Mouse (Mus musculus): ENCODE results near the gene Tpp1. TPM values are rescaled to one million over a fixed set of nuclear protein-coding genes. Genes with fewer than 3 reads are reported as not detected.

The Tpp1 gene
- total and polyA plus RNA-seq, 3 experiments: 19.1 to 49.1 (median 29.9) TPM

DNA sequence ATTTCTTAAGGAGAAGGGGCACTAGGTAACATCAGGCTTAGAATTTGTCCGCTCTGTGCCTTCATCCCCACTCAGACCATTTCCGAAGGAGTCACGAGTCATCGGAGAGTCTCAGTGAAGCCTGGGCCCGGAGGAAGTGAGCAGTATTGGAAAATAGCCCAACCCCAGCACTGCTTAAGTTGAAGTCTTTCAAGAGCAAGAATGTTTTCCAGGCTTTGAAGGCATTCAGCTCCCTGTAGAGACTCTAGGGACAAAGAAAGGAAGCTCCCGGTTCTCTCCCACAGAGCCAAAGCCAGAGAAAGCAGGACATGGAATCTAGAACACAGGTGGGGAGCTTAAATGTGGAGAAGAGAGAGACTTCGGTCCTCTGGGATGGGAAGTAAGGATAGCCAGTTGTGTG, 41.7 kb upstream of the Tpp1 start:
- no peaks in the 10 kb centered on the region for H3K79me2 ChIP-seq (replicated peaks; ENCODE audit: control insufficient read depth, extremely low read depth, insufficient read depth, poor library complexity, severe bottlenecking)
- dilution Hi-C loops (cut with MboI; ENCODE audit: extremely low pct_ligation_motif_present, extremely low pct_unique_long_range_greater_than_20kb, low sequenced_read_pairs): no loop called here
- H3K27ac ChIP-seq (ENCODE audit: insufficient read depth, low read depth): no peak overlapping the region
- H3K4me3 ChIP-seq (replicated peaks in 1 of 3; ENCODE audit: low read depth in 2 of 3, low read length in 2 of 3, poor library complexity in 1 of 3): no peak overlapping the region
- H3K9me3 ChIP-seq (replicated peaks; ENCODE audit: low read length): no peaks in the 10 kb centered on the region
- in situ Hi-C loops (cut with MboI; ENCODE audit: low pct_ligation_motif_present, low pct_unique_long_range_greater_than_20kb, low sequenced_read_pairs): no loop called here
- H3K27me3 ChIP-seq (replicated peaks): no peaks in the 10 kb centered on the region
- no peak for TF ChIP-seq POLR2A (IDR thresholded peaks at IDR 0.05; ENCODE audit: low read depth, low read length)
- TF ChIP-seq MAFK (IDR thresholded peaks at IDR 0.05; ENCODE audit: insufficient replicate concordance, low read length): no peak
- TF ChIP-seq POLR2AphosphoS2 (IDR thresholded peaks at IDR 0.05; ENCODE audit: low read depth, low read length): no peak
- no peak for TF ChIP-seq UBTF (IDR thresholded peaks at IDR 0.05; ENCODE audit: low read depth, low read length)
- TF ChIP-seq MAZ (IDR thresholded peaks at IDR 0.05; ENCODE audit: low read depth, low read length): no peak
- no peak for TF ChIP-seq TBP (conservative IDR thresholded peaks at IDR 0.05; ENCODE audit: low read depth, low read length)
- TF ChIP-seq MYC (IDR thresholded peaks at IDR 0.05; ENCODE audit: low read depth, low read length): no peak
- no peak for TF ChIP-seq ETS1 (conservative IDR thresholded peaks at IDR 0.05; ENCODE audit: low read depth, low read length)
- TF ChIP-seq MXI1 (IDR thresholded peaks at IDR 0.05; ENCODE audit: low read depth, low read length): no peak
- TF ChIP-seq NRF1 (IDR thresholded peaks at IDR 0.05; ENCODE audit: low read depth, low read length): no peak
- no peak for TF ChIP-seq CTCF (conservative IDR thresholded peaks at IDR 0.05 in 1 of 2, IDR thresholded peaks at IDR 0.05 in 1 of 2; ENCODE audit: low read depth in 2 of 2, low read length in 2 of 2)
- TF ChIP-seq ZMIZ1 (IDR thresholded peaks at IDR 0.05; ENCODE audit: low read depth, low read length): no peak
- no peak for TF ChIP-seq MEF2A (IDR thresholded peaks at IDR 0.05; ENCODE audit: borderline replicate concordance, low read depth, low read length)
- H3K4me1 ChIP-seq (ENCODE audit: control insufficient read depth in 1 of 2, insufficient read depth in 2 of 2): no peaks in the 10 kb centered on the region
- H3K4me2 ChIP-seq (ENCODE audit: insufficient read depth, low read depth, poor library complexity, severe bottlenecking): no peak overlapping the region
- H3K9ac ChIP-seq (ENCODE audit: insufficient read depth, low read depth): no peak overlapping the region
- no peak for DNase-seq (ENCODE audit: extremely low read depth)
- H3K36me3 ChIP-seq (replicated peaks in 1 of 2; ENCODE audit: control insufficient read depth in 1 of 2, insufficient read depth in 1 of 2, low read length in 1 of 2): no peaks in the 10 kb centered on the region

DNA sequence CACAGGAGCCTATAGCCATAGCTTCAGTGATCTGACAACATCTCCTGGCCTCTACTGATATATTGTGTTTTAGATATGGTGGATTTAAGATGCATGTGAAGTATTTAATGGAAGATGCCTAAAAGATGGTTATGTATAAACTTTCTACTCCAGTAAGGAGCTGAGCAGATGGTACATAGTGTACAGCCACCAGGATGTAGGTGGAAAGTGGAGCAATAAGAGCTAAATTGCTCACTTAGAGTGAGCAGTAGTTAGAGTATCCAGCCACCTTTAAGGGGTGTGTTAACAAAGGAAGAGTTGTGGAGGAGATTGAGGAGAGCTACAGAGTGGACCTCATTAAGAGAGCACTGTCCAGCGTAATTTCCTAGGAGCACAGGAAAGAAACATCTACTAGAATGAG, 39.1 kb upstream of the Tpp1 start:
- no peaks in the 10 kb centered on the region for H3K79me2 ChIP-seq (replicated peaks; ENCODE audit: control insufficient read depth, extremely low read depth, insufficient read depth, poor library complexity, severe bottlenecking)
- TF ChIP-seq TCF12 (IDR thresholded peaks at IDR 0.05; ENCODE audit: low read depth, low read length) (no peak), POLR2AphosphoS2 (IDR thresholded peaks at IDR 0.05; ENCODE audit: low read depth, low read length) (no peak), TBP (conservative IDR thresholded peaks at IDR 0.05; ENCODE audit: low read depth, low read length) (no peak), ZMIZ1 (IDR thresholded peaks at IDR 0.05; ENCODE audit: low read depth, low read length) (no peak), USF1 (IDR thresholded peaks at IDR 0.05; ENCODE audit: low read depth, low read length) (no peak), ETS1 (conservative IDR thresholded peaks at IDR 0.05; ENCODE audit: low read depth, low read length) (no peak), EP300 (IDR thresholded peaks at IDR 0.05; ENCODE audit: low read length) (no peak), CTCF (conservative IDR thresholded peaks at IDR 0.05 in 1 of 2, IDR thresholded peaks at IDR 0.05 in 1 of 2; ENCODE audit: low read depth in 2 of 2, low read length in 2 of 2) (no peak), SIN3A (IDR thresholded peaks at IDR 0.05; ENCODE audit: low read length) (no peak)
- no peaks in the 10 kb centered on the region for H3K36me3 ChIP-seq (replicated peaks in 1 of 2; ENCODE audit: control insufficient read depth in 1 of 2, insufficient read depth in 1 of 2, low read length in 1 of 2)
- H3K27ac ChIP-seq (ENCODE audit: insufficient read depth, low read depth): no peak overlapping the region
- H3K4me2 ChIP-seq (ENCODE audit: insufficient read depth, low read depth, poor library complexity, severe bottlenecking): no peak overlapping the region
- no peak overlapping the region for H3K4me3 ChIP-seq (replicated peaks in 1 of 3; ENCODE audit: low read depth in 2 of 3, low read length in 2 of 3, poor library complexity in 1 of 3)
- peaks cover 4% of the 10 kb centered on the region for H3K9me3 ChIP-seq (replicated peaks; ENCODE audit: low read length)
- no peaks in the 10 kb centered on the region for H3K4me1 ChIP-seq (ENCODE audit: control insufficient read depth in 1 of 2, insufficient read depth in 2 of 2)
- DNase-seq (ENCODE audit: extremely low read depth): no peak
- H3K9ac ChIP-seq (ENCODE audit: insufficient read depth, low read depth): no peak overlapping the region
- dilution Hi-C loops (cut with MboI; ENCODE audit: extremely low pct_ligation_motif_present, extremely low pct_unique_long_range_greater_than_20kb, low sequenced_read_pairs) (no loop called here), in situ Hi-C loops (cut with MboI; ENCODE audit: low pct_ligation_motif_present, low pct_unique_long_range_greater_than_20kb, low sequenced_read_pairs) (no loop called here)
- H3K27me3 ChIP-seq (replicated peaks): no peaks in the 10 kb centered on the region

Measured in CH12.LX (cell line).